Mouse (Mus musculus) layer of hippocampus, adult 2 months (tissue): Measurements from ENCODE around the gene Vps37d. TPM values are rescaled to one million over a fixed set of nuclear protein-coding genes. Genes with fewer than 3 reads are reported as not detected.

Source experiments
- DNase-seq, 2 experiments: peaks; one replicate each; pipeline ENCODE4 v3.0.0; 2022; ENCODE audit warnings: low spot score in 2 of 2
- H3K27ac ChIP-seq: fragments of 200-600 bp; 2 replicates; pipeline ENCODE4 v1.8.1; 2022
- H3K4me3 ChIP-seq: fragments of 200-600 bp; 2 replicates; pipeline ENCODE4 v1.8.1; 2022; ENCODE audit warnings: mild to moderate bottlenecking
- CTCF ChIP-seq: fragments of 200-600 bp; conservative IDR thresholded peaks from 2 replicates; pipeline ENCODE4 v1.8.1; 2022; ENCODE audit warnings: antibody characterized with exemption, mild to moderate bottlenecking, moderate library complexity
- long read RNA-seq, 2 experiments: library from polyadenylated mRNA; stranded (forward); transcript quantifications; one replicate each; pipeline ENCODE4 v2.0.0; 2021; ENCODE audit warnings: borderline mapping rate in 2 of 2
- total RNA-seq, 2 experiments: library from RNA; stranded (reverse); gene quantifications; 2 replicates each; pipeline ENCODE4 v1.2.3; 2021

The Vps37d gene
- total RNA-seq, result 10 to 100 TPM; 29.4 to 30.3 TPM
- long read RNA-seq, experiment 1, transcript Vps37d-201 (4 exons, 1,544 nt), result major isoform, 13 of 19 reads
- long read RNA-seq, experiment 1, partial matches to known transcripts, result 2 of 19 reads
- long read RNA-seq, experiment 1, other reads (novel, unspliced or antisense), result 4 of 19 reads
- long read RNA-seq, experiment 2, transcript Vps37d-201 (4 exons, 1,544 nt), result major isoform, 16 of 20 reads
- long read RNA-seq, experiment 2, partial matches to known transcripts, result 1 of 20 reads
- long read RNA-seq, experiment 2, other reads (novel, unspliced or antisense), result 2 of 20 reads

GRCm38 (mm10) chr5:135077564-135078481 lies at the start of gene Vps37d:
Gene Vps37d (minus strand): TSS chr5:135078266.
- TF ChIP-seq CTCF, result peak; percentile 82
- peak; percentile 91 to 99 for DNase-seq
- peak within 1 kb of the TSS; percentile 94 for H3K27ac ChIP-seq
- peak within 1 kb of the TSS; percentile 81 for H3K4me3 ChIP-seq

- H3K27ac ChIP-seq, result no peak overlapping the region
- no peak for DNase-seq
- no peak for TF ChIP-seq CTCF
- H3K4me3 ChIP-seq, result no peak overlapping the region
Measured at GRCm38 (mm10) chr5:135127669-135128068, 49.6 kb upstream of the Vps37d start.

- Histone ChIP-seq H3K4me3 (no peak overlapping the region; the same call in 1 of the 2 replicates), H3K27ac (no peak overlapping the region)
- no peak for DNase-seq
- TF ChIP-seq CTCF, result no peak
Measured at GRCm38 (mm10) chr5:135126121-135126520, 48.1 kb upstream of the Vps37d start.

GRCm38 (mm10) chr5:135120753-135121152 lies 42.7 kb upstream of the Vps37d start:
- DNase-seq, result no peak
- TF ChIP-seq CTCF, result peak; percentile 32
- H3K27ac ChIP-seq, result no peak overlapping the region
- no peak overlapping the region for H3K4me3 ChIP-seq

GRCm38 (mm10) chr5:135118589-135119081 lies 40.6 kb upstream of the Vps37d start:
- peak; percentile 38 to 71 for DNase-seq
- TF ChIP-seq CTCF, result peak; percentile 89
- Histone ChIP-seq H3K4me3 (no peak overlapping the region), H3K27ac (no peak overlapping the region)

GRCm38 (mm10) chr5:135115241-135115640 lies 37.2 kb upstream of the Vps37d start:
- no peak overlapping the region for H3K4me3 ChIP-seq
- no peak for TF ChIP-seq CTCF
- no peak overlapping the region for H3K27ac ChIP-seq
- DNase-seq, result no peak

- TF ChIP-seq CTCF, result no peak
- H3K27ac ChIP-seq, result no peak overlapping the region
- H3K4me3 ChIP-seq, result no peak overlapping the region
- DNase-seq, result no peak
Measured at GRCm38 (mm10) chr5:135113782-135114181, 35.7 kb upstream of the Vps37d start.

- TF ChIP-seq CTCF, result no peak
- no peak overlapping the region for H3K4me3 ChIP-seq
- no peak for DNase-seq
- no peak overlapping the region for H3K27ac ChIP-seq
Measured at GRCm38 (mm10) chr5:135109976-135110375, 31.9 kb upstream of the Vps37d start.

- H3K27ac ChIP-seq, result no peak overlapping the region
- no peak overlapping the region for H3K4me3 ChIP-seq
- DNase-seq, result no peak
- TF ChIP-seq CTCF, result no peak
Measured at GRCm38 (mm10) chr5:135109426-135109825, 31.4 kb upstream of the Vps37d start.

- Histone ChIP-seq H3K27ac (no peak overlapping the region), H3K4me3 (no peak overlapping the region)
- TF ChIP-seq CTCF, result no peak
- no peak for DNase-seq
Measured at GRCm38 (mm10) chr5:135109017-135109416, 31.0 kb upstream of the Vps37d start.

GRCm38 (mm10) chr5:135107521-135108501 lies 29.7 kb upstream of the Vps37d start:
- TF ChIP-seq CTCF, result peak; percentile 71
- no peak overlapping the region for H3K27ac ChIP-seq
- no peak for DNase-seq
- H3K4me3 ChIP-seq, result peak overlapping the region; percentile 17; the same call in 1 of the 2 replicates

GRCm38 (mm10) chr5:135106758-135107256 lies 28.7 kb upstream of the Vps37d start:
- no peak for TF ChIP-seq CTCF
- no peak overlapping the region for H3K27ac ChIP-seq
- DNase-seq, result peak; percentile 51 to 53
- H3K4me3 ChIP-seq, result peak overlapping the region; percentile 54
